Mouse (Mus musculus) layer of hippocampus, postnatal 10 days (tissue): ENCODE results near the gene AI854703. TPM values are rescaled to one million over a fixed set of nuclear protein-coding genes. Genes with fewer than 3 reads are reported as not detected.
A peak's percentile ranks its signal among the peaks of the same experiment; 100 is the strongest.
"Not testable (repeated sequence)": the region's sequence is repeated elsewhere in the genome, so short reads cannot be mapped to it uniquely, and the experiment has no call there.

Experiments
- DNase-seq, 2 experiments: peaks; one replicate each; pipeline ENCODE4 v3.0.0; 2021; ENCODE audit warnings: low spot score in 2 of 2
- total RNA-seq, 2 experiments: library from RNA; stranded (reverse); gene quantifications; 2 replicates each; pipeline ENCODE4 v1.2.3; 2021

AI854703 gene
- total RNA-seq, 2 experiments from 2014 or later = 13.7 to 15.5 TPM

DNA sequence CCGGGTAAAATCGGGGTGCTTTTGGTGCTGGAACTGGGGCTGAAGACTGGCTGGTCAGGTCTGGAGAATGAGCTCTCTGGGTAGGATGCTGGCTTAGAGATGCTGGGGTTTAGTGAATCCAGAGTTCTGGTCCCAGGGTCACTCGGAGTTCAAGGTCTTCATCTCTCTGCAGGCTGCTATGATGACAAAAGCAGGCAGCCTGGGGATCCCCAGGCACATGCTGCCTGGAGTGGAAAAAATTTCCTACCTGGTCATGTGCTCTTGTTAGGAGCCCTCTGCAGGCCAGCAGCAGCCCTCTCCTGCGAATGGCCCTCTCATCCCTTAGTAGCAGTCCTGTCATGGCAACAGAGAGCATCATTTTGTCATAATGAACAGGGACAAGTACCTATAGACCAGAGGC, 13.1 kb upstream of the AI854703 start:
- no peak for DNase-seq

DNA sequence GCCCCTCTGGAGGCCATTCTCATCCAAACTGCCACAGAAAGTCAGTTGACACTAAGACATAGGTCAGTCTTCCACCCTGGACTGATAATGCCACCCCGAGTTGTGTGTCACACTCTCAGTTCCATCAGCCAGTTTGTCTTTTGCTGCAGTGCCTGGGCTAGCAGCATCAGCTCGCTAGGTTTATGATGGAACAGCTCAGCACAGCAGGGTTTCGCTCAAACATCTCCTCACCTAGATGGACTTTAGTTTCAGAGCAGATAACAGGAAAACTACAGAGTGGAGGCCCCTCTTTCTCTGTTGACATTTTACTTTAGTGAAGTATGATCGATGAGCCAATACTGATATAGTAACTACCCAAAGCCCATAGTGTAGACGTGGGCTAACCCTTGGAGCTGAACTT, 11.8 kb upstream of the AI854703 start:
- DNase-seq = no peak

DNA sequence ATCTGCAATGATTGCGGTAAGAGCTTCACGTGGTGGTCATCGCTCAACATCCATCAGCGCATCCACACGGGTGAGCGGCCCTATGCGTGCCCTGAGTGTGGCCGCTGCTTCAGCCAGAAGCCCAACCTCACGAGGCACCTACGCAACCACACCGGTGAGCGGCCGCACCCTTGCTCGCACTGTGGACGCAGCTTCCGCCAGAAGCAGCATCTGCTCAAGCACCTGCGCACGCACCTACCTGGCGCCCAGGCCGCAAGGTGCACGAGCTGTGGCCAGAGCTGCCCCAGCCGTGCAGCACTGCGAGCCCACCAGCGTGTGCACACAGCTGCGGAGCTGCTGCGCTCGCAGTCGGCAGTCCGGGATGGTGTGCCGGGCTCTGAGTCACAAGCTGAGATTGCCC, 6.5 kb upstream of the AI854703 start:
- DNase-seq = no peak

DNA sequence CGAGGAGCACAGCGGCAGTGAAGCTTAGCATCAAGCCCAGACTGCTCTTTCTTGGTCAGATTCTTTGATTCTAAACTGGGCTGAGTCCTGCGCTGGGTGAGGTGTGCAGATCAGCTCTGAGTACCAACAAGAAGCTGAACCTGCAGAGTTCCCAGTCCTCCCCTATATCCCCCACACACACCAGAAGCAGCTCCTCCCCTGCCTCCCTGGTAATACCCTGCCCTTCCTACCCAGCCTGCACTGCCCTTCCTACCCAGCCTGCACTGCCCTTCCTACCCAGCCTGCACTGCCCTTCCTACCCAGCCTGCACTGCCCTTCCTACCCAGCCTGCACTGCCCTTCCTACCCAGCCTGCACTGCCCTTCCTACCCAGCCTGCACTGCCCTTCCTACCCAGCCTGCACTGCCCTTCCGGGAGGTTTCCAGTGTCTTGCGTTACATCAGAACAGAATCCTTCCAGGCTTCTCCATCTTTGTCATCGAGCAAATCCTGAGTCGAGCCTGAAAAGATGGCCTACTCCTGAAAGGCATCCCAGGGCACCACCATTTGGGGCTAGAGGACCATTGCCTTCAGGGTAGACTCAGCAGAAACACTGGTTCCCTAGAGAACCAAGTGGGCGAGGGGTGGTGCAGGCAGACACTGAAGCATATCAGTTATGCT, 4.2 kb upstream of the AI854703 start:
- not testable (repeated sequence) for DNase-seq

DNA sequence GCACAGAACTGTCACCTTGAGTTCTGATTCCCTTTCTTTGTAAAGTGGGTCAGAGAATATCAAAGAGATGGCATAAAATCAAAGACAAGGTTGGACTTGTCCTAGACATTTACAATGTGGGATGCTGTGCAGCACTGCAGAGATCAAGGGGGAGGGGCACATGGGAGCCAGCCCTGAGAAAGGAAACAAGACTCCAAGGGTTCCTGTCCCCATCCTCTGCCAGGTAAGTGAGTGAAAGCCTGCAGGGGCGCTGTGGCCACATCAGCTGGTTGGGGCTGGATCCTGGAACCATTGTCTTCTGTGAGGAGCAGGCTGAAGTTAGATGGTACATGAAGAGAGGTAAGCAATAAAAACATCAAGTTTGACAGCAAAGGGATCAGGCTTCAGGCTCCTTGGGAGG, 3.1 kb upstream of the AI854703 start:
- no peak for DNase-seq

DNA sequence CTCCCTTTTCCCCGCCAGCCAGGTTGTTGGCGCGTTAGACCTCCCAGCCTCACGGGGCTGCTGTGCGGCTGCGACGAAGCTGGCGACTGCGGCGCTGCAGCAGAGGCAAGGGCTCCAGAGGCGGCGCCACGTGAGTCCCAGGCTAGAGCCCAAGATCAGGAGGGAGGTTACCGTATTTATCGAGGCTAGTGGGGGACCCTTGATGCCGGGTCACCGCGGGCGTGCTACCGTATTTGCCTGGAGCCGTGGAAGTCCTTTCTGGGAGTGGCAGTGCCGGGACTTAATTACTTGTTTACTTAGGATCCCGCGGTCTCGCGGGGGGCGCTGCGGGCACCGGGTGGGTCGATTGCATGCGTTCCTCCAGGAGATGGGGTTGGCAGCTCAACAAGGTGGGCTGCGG, 420 bp downstream of the AI854703 start:
- DNase-seq = peak; percentile 52 to 63

DNA sequence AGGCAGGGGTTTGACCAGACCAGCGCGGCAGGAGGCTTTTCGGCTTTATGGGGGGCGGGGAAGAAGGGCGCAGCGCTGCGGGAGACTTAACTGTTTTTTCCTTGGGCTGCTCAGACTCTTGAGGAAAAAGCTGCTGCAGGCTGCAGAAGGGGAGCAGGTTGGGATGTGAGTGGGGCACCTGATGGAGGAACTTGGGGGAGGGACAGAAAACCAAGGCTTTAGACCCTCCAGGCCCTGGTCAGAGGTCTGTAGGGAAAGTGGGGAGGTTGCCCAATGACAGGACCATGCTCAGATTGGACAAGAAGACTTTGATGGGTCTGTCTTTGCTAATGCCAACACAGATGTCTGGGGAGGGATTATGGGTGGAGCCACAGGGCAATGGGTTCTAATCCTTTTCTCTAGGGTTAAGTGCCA, 954 bp downstream of the AI854703 start:
- DNase-seq = no peak

DNA sequence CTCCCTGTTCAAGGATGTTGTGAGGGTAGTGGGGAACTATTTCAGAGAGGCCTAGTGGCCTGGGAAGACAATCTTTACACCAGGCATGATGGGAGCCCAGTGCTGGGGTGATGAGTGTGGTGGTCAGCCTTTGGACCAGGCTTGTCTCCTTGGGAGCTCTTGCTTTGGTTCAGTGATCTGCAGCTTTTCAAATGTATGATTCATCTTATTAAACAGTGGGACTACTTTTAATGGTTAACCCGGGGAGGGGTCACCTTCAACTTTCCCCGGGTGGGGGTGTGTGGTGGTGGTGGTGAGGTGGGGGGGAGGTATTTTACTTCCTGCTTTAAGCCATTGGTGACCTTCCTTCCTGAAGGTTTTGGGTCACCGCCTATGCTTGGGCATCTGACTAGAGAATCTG, 1.8 kb downstream of the AI854703 start:
- no peak for DNase-seq

DNA sequence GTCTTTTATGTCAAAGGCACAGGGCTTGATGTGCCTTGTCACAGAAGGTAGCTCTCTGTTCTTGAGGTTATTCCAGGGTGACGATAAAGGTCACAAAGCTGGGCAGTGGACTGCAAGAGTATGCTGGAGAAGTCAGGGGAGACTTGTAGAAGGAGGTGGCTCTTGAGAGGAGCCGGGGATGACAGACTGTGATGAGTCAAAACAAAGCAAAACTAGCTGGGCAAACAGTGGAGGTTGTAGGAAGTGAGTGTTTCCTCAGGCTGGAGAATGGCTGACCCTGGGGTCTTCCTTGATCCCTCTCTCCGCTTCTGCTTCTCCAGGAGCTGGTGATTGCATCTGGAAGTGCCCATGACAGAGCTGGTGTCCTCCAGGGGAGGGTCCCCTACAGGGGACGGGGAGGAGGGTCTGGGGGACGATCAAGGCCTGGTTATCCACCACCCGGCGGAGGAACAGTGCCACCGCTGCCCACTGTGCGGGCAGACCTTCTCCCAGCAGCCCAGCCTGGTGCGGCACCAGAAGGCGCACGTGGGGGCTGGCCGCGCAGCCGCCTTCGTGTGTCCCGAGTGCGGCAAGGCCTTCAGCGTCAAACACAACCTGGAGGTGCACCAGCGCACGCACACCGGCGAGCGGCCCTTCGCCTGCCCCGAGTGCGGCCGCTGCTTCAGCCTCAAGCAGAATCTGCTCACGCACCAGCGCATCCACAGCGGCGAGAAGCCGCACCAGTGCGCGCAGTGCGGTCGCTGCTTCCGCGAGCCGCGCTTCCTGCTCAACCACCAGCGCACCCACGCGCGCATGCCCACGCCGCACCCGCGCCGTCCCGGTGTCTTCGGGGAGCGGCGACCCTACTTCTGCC, 2.5 kb downstream of the AI854703 start:
- DNase-seq = peak; percentile 44 to 63

DNA sequence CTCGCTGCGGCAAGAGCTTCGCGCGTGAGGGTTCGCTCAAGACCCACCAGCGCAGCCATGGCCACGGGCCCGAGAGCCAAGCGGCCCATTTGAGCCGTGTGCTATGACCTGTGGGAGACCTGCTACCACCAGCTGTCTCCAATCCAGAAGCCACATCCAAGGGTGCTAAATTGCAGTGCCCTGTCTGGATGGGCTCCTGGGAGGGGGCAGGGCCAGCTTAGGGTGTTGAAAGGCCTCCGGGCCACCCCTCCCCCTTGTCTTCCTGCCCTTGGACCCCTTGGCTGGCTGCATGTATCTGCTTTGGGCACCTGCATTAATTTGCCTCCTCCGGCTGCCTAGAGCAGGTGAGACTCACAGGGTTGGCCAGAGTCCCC, 3.1 kb downstream of the AI854703 start:
- no peak for DNase-seq

DNA sequence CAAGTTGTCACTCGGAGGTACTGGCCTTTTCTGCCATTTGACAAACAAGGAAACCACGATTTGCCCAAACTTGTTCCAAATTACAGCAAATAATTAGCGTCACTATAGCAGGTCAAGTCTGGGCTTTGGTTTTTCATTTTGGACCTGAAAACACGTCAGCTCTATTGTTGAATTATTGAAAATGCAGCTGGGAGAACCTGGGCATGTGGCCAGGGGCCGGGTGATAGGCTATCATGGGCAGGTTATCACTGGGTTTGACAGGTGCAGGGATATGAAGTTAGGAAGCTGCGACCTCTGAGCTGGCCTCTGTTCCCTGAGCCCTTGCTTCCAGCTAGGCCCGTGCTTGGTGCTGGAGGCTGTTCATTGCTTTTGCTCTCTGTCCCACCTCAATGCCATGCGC, 4.3 kb downstream of the AI854703 start:
- no peak for DNase-seq

DNA sequence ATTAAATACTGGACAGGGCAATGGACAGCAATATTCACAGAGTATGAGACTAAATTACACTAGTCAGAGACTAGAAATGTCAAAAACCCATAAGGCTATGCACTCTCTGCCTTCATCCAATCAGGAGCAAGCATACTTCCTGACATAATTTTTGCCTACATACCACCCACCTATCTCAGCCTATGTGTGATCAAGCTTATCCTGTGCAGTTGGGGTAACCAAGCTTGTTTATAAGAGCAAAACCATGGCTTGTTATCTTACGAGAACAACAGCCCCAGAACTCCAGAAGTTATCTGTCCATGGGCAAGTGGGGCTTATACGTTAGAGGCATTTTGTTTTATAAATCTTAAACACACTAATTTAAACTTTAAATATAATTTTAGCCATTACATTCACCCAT, 8.5 kb downstream of the AI854703 start:
- DNase-seq = no peak

DNA sequence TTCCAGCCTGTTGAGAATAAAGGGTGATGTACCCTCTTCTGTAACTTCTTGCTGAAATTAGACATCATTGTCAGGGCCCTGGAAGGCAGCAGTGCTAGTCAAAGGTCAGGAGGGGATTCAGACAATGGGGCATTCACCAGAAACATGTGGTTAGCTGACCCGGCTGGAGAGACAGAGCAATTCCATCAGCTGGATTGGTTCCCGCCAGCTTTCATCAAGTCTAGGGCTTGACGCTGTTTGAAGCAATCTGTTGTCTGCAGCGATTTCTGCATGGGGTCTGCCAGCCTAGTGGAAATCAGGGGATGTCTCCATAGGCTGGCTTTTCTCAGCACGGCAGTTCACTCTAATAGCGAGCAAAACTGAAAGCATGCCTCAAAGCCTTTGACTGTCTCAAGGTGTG, 10.0 kb downstream of the AI854703 start:
- DNase-seq = no peak

DNA sequence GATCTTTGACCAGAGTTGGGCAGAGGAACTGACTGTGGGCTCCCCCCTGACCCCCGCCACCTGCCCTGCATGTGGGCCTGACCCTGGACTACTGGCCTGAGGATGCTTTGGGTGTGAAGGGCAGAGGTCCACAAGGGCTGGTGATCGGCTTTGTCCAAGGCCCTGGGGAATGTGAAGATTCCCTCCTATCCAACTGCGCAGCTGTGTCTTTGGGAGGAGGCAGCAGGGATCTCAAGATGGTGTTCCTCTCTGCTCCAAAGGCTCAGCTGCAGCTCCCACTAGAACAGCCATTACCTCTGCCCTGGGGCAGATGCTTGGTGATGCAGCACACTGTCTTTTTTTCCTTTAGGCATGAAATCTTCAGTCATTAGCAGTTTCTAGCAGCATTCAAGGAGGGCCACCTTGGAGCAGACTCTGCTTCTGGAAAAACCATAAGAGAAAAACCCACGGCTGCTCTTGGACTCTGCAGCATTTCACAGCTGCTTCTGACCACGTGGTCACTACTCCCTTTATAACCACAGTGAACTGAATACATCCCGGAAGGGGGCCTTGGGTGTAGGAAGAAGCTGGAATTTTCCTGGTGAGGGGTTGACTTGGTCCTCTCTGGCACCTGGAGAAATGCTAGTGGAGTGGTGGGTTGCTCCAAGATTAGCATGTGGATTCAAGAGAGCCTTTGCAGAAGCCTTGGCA, 11.4 kb downstream of the AI854703 start:
- DNase-seq = no peak

DNA sequence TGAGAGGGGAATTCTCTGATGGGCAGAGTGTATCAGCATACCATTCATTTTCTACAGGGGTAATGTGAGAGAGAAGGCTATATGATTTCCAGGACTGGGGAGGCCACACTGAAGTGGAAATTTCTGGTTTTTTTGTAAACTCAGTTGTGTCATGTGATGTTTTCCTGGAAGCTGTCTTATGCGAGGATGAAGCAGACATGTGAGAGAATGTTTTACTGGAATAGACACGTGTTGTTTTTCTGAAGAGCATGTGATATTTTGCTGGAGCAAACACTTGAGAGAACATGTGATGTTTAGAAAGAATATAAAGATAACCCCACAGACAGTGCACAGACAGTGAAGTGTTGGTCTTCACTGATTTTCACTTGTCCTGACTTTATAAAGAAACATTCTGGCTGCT, 12.0 kb downstream of the AI854703 start:
- DNase-seq = no peak

DNA sequence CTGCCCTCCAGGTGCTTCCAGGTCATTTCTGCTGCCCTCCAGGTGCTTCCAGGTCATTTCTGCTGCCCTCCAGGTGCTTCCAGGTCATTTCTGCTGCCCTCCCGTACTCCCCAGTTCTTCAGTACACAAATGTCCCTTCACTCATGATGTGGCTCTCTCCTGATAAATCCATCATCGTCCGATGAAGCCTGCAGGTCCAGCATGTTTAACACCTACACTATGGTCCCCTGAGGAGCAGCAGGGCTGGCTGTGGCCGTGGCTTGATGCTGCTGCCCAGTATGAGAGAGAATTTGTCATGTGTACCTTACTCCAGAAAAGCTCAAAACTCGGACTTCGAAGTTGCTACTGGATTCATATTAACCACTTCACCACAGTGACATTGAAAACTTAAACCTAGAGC, 14.8 kb downstream of the AI854703 start:
- no peak for DNase-seq

DNA sequence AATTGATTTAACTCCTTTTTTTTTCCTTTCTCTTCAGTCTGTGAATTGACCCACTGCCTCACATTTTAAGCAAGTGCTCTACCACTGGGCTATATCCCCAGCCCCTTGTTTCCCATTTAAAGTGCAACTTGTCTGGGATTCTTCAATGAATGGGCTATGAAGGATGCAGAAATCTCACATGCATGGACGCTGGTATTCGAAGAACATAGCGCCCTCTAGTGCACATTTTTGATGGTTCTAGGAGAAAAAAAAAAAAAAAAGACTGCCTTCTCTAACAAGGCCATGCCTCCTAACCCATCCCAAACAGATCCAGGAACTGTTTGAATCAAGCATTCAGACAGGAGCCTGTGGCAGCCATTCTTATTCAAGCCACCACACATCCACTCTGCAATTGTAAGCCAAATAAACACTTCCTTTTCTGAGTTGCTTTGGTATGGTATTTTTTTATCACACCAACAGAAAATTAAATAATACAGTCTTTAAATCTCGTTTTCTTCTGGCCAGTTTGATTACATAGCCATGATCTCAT, 16.3 kb downstream of the AI854703 start:
- peak in 1 of 2 experiments; percentile 43 for DNase-seq

DNA sequence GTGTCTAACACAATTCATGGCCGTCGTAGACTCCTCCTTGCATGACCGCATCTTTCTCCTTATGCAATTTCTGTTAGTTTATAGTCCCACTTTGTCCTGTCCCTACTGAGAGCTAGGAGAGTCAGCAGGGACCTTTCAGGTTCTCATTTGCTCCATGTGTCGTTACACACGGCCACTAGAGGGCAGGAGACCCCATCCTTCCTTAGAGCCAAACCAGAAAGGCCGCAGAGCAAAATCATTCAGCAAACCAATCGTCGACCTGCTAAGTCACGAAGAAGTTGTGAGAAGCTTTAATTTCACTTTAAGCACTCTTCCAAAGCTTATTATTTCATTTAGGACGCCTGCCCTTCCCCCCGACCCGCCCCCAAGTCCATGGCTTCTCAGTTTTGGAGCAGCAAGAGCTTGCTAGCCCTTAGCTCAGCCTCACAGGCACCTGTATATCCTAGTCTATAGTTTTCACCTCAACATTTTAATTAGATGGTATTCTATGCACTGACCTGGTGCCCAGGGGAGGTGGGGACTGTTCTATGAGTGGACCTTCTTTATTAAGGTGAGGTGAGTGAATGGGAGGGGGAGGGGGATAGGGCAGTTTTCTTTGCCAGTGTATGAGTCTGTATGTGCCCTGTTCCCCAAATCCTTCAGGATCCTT, 19.2 kb downstream of the AI854703 start:
- DNase-seq = peak; percentile 73 to 79

DNA sequence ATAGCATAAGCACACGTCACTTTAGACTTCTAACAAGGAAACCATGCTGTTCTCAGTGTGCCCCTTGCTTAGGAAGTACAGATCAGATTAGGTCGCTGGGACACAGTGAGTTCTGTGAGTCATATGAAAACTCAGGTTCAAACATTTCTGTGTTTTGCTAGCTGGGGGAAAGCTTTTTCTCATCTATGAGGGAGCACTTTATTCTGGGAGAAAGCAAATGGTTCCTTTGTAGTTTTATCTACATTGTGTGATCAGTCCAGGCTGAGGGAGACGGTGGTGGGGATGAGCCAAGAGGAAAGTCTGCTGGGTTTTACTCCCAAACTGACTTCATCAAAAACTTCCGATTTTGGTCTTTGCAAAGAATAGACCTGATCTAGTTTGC, 19.7 kb downstream of the AI854703 start:
- DNase-seq = no peak

DNA sequence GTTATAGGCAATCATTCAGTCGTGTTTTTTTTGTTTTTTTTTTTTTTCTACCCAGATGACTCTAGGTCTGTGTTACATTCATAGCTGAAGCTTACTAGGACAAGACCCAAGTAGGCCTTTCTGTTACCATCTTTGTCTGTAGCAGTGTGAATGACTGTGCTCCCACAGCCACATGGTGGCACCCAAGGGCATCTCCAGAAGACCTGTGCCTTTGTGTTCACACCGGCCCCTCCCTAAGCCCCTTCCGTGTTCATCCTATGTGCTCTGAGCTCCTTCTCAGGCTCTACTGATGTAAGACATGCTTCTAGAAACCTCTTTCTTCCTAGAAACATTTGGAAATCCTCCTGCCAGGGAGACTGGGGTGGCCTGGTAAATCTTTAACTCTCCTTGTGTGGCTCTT, 20.4 kb downstream of the AI854703 start, which contains the start of gene Gimap8:
Gimap8 (plus strand) TSS at position 240 of the 400 bp plus-strand sequence.
- DNase-seq = peak in 1 of 2 experiments; percentile 45

DNA sequence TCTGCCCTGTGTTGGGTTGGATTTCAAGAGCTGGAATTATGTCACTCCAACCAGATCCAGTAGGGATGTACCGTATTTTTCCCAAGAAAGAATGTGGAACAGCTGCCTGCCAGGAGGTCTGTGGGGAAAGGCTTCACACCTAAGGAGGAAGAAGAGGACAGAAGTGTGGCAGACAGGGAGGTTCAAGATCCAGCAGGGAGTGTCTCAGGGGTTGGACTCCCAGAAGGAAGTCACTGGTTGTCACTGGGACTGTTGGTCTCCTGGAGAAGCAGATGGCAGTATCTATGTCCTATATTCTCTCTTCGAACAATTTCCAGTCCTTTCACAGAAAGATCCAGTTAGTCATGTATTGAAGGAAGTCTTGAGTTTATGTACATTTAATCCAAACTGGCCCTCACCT, 21.0 kb downstream of the AI854703 start:
- no peak for DNase-seq
